Mouse (Mus musculus) kidney, embryonic 14.5 days (tissue): ENCODE results near the gene Rgs7bp. TPM values are rescaled to one million over a fixed set of nuclear protein-coding genes. Genes with fewer than 3 reads are reported as not detected.

Experiments
- ATAC-seq: fragments of 200-750 bp; cut with Nextera tagmentation; 2 replicates; pipeline ENCODE4 v1.8.0; 2017; ENCODE audit warnings: moderate number of reproducible peaks, mild to moderate bottlenecking, moderate TSS enrichment, moderate library complexity; ENCODE audit not compliant: low FRiP score, low TSS enrichment
- H3K27ac ChIP-seq: fragments of 300-500 bp; sonication (generic); 2 replicates; pipeline ENCODE4 v1.5.1; 2014; ENCODE audit warnings: low read depth, mild to moderate bottlenecking, low read length, moderate library complexity, mixed read lengths
- H3K27me3 ChIP-seq: fragments of 300-500 bp; sonication (generic); 2 replicates; pipeline ENCODE4 v1.6.1; 2014; ENCODE audit warnings: mild to moderate bottlenecking, low read length; ENCODE audit not compliant: control insufficient read depth, insufficient read depth
- H3K36me3 ChIP-seq: fragments of 300-500 bp; sonication (generic); 2 replicates; pipeline ENCODE4 v1.6.1; 2014; ENCODE audit warnings: low read length, mixed read lengths; ENCODE audit not compliant: control insufficient read depth, insufficient read depth
- H3K4me1 ChIP-seq: fragments of 300-500 bp; sonication (generic); 2 replicates; pipeline ENCODE4 v1.6.1; 2014; ENCODE audit warnings: low read length, mixed read lengths; ENCODE audit not compliant: control insufficient read depth, insufficient read depth
- H3K4me2 ChIP-seq: fragments of 300-500 bp; sonication (generic); replicated peaks from 2 replicates; pipeline ENCODE4 v1.6.1; 2014; ENCODE audit warnings: low read depth, mild to moderate bottlenecking, low read length
- H3K4me3 ChIP-seq: fragments of 300-500 bp; sonication (generic); 2 replicates; pipeline ENCODE4 v1.5.1; 2014; ENCODE audit warnings: mild to moderate bottlenecking, low read length
- H3K9ac ChIP-seq: fragments of 300-500 bp; sonication (generic); 2 replicates; pipeline ENCODE4 v1.6.1; 2014; ENCODE audit warnings: low read depth, mild to moderate bottlenecking, low read length, moderate library complexity
- H3K9me3 ChIP-seq: fragments of 300-500 bp; sonication (generic); 2 replicates; pipeline ENCODE4 v1.6.1; 2016; ENCODE audit warnings: low read length; ENCODE audit not compliant: control insufficient read depth
- WGBS: fragments of 180-500 bp; shearing (Covaris S2); extraction: QIAGEN DNeasy Blood & Tissue Kit; methylation state at CpG from one replicate; pipeline ENCODE4 v1.1.7; 2014; 5-methylcytosine and 5-hydroxymethylcytosine counted together
- polyA plus RNA-seq: library from polyadenylated mRNA; unstranded; fragments of >200 nt; fragmentation: Nextera tagmentation; extraction: Ambion mirVana; gene quantifications from 2 replicates; pipeline ENCODE4 v1.2.1, GENCODE M21; 2014

Rgs7bp gene
- polyA plus RNA-seq, 1 experiment from 2014 or later: 1.9 TPM

DNA sequence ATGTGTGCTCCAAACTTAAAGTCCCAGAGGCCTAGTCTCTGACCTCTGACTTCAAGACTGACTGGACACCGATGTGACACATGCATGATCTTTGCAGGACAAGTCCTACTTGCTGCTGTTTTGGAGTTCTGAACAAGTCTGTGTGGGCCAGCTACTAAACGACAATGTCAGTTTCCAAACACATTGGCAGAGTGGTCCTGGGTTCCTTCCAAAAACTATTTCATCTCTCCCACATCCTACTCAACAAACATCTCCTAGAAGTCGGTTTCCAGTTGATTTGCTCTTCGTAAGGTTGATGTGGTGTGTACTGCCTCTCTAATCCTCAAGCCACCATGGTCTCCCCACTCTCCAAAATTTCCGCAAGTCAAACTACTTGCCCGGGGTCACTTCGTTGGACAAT, 92.6 kb downstream of the Rgs7bp start:
- Histone ChIP-seq H3K27me3 (no peaks in the 10 kb centered on the region), H3K27ac (no peak overlapping the region), H3K9me3 (no peaks in the 10 kb centered on the region), H3K36me3 (no peaks in the 10 kb centered on the region), H3K4me3 (no peak overlapping the region), H3K4me2 (no peak overlapping the region), H3K4me1 (no peaks in the 10 kb centered on the region), H3K9ac (no peak overlapping the region)
- WGBS: 83% methylated on average over 7 of the region's 7 CpGs
- ATAC-seq: no peak

DNA sequence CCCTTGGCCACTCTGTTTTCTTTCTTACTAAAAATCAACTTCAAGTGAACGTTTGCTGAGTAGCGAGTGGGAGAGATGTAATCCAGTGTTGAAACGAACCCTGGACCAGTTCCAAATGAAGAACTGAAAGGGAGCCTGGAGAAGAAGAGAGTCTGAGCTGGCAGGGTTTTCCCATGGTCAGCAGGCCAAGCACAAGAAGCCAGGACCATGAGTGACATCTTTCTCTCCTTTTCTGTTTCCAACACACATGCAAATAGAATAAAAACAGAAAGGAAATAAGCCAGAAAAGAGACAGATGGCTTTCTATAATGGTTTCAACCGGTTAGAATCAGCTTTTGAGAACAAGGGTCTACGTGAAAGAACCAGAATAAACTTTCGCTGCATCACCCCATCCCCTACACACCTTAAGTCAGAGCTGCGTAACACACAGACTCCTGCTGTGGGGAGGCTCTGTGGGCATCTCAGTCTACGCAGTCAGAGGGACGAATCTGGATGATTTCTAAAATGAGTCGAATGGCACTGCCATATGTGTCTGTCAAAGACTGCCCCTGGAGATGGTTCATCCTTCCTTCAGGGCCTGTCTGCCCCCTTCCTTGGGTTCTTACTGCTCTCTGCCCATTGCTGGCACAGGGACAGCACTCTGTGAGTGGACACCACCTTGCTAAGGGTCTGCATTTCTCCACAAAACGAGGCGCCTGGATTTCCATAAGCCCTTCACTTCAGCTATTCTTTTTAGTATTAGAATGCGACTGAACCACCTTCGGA, 93.6 kb downstream of the Rgs7bp start:
- WGBS: 86% methylated on average over 14 of the region's 14 CpGs
- H3K4me2 ChIP-seq: no peak overlapping the region
- no peaks in the 10 kb centered on the region for H3K4me1 ChIP-seq
- no peak overlapping the region for H3K27ac ChIP-seq
- no peaks in the 10 kb centered on the region for H3K36me3 ChIP-seq
- H3K27me3 ChIP-seq: no peaks in the 10 kb centered on the region
- H3K9me3 ChIP-seq: no peaks in the 10 kb centered on the region
- ATAC-seq: no peak
- H3K4me3 ChIP-seq: no peak overlapping the region
- H3K9ac ChIP-seq: no peak overlapping the region

DNA sequence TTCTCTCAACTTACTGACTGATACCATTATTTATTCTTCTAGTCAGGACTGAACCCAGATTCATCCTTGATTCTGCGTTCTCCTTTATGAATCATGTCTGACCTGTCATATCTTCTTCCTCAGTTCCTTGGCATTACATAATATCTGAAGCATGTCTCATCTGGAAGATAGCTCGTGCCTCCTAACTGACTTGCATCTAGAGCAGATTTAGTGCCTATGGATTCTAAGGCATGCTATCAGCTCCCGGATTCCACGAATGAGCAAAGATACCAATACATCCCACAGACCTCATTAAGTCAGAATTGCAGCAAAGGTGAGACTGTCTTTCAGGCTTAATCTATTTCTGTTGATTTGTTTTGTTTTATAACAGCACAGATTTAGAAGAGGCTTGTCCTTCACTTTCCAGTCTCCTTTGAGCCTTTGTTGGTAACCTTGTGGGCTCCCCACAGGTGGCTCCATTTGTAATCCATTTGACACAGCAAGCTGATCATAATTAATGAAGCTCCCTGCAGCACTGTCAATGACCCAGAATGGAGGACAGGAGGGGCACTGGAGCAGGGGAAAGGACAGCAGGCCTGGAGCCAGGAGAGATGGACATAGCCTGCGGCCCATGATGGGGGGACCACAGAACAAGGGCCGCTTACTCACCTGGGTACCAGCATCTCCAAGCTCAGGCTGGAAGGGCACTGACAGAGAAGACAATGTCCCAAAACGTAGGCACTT, 94.4 kb downstream of the Rgs7bp start:
- WGBS: 84% methylated on average over 7 of the region's 7 CpGs
- ATAC-seq: no peak

GRCm38 (mm10) chr13:104959733-104960132, 95.0 kb downstream of the Rgs7bp start:
- Histone ChIP-seq H3K27me3 (no peaks in the 10 kb centered on the region), H3K4me1 (no peaks in the 10 kb centered on the region)
- 86% methylated on average over 4 of the region's 4 CpGs for WGBS

More for the DNA sequence above, 94.4 kb downstream of the Rgs7bp start:
- Histone ChIP-seq H3K27ac (no peak overlapping the region), H3K4me2 (no peak overlapping the region), H3K9ac (no peak overlapping the region), H3K9me3 (no peaks in the 10 kb centered on the region), H3K36me3 (no peaks in the 10 kb centered on the region), H3K4me1 (no peaks in the 10 kb centered on the region), H3K4me3 (no peak overlapping the region), H3K27me3 (no peaks in the 10 kb centered on the region)

GRCm38 (mm10) chr13:104947958-104948357, 106.8 kb downstream of the Rgs7bp start:
- no peaks in the 10 kb centered on the region for H3K36me3 ChIP-seq
- no peaks in the 10 kb centered on the region for H3K27me3 ChIP-seq
- no peaks in the 10 kb centered on the region for H3K4me1 ChIP-seq
- peak overlapping the region; percentile 7; the same call in 1 of the 2 replicates for H3K4me3 ChIP-seq
- no peaks in the 10 kb centered on the region for H3K9me3 ChIP-seq
- no peak overlapping the region for H3K27ac ChIP-seq
- peak; percentile 82 for ATAC-seq
- H3K9ac ChIP-seq: no peak overlapping the region
- H3K4me2 ChIP-seq: peak overlapping the region; percentile 19; the same call in 1 of the 2 replicates
- WGBS: 0% methylated on average over 7 of the region's 7 CpGs

More at GRCm38 (mm10) chr13:104959733-104960132, 95.0 kb downstream of the Rgs7bp start:
- Histone ChIP-seq H3K36me3 (no peaks in the 10 kb centered on the region), H3K9ac (no peak overlapping the region), H3K4me2 (no peak overlapping the region), H3K27ac (no peak overlapping the region), H3K9me3 (no peaks in the 10 kb centered on the region), H3K4me3 (no peak overlapping the region)
- ATAC-seq: no peak

- WGBS: 93% methylated on average over 8 of the region's 8 CpGs
- Histone ChIP-seq H3K4me2 (no peak overlapping the region), H3K27me3 (no peaks in the 10 kb centered on the region), H3K36me3 (no peaks in the 10 kb centered on the region), H3K27ac (no peak overlapping the region), H3K4me1 (no peaks in the 10 kb centered on the region), H3K4me3 (no peak overlapping the region), H3K9ac (no peak overlapping the region), H3K9me3 (no peaks in the 10 kb centered on the region)
- ATAC-seq: no peak
These were observed 114.2 kb downstream of the Rgs7bp start for GRCm38 (mm10) chr13:104940483-104940882.

DNA sequence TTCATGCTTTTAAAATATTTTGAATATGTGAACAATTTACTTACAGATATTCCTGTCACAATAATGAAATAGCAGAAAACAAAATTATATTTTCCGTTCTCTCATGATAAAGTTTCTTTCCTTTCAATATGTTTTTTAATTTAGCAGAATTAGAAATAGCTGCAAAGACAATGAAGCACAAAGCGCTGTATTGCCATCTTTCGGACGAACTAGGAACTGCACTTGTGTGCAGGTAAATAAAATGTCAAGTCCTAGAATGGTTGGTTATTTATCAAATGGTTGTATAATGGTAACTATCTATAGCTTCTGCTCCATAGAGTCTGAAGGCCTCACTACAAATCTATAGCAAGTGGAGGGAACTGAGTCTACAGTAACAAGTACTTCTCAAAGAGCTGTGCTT, 114.9 kb downstream of the Rgs7bp start:
- no peak overlapping the region for H3K27ac ChIP-seq
- H3K4me2 ChIP-seq: no peak overlapping the region
- no peak for ATAC-seq
- no peaks in the 10 kb centered on the region for H3K9me3 ChIP-seq
- WGBS: 7% methylated on average over 4 of the region's 4 CpGs
- H3K27me3 ChIP-seq: no peaks in the 10 kb centered on the region
- H3K4me3 ChIP-seq: no peak overlapping the region
- H3K9ac ChIP-seq: no peak overlapping the region
- H3K4me1 ChIP-seq: no peaks in the 10 kb centered on the region
- no peaks in the 10 kb centered on the region for H3K36me3 ChIP-seq

GRCm38 (mm10) chr13:104938966-104939593, 115.7 kb downstream of the Rgs7bp start:
- Histone ChIP-seq H3K27ac (no peak overlapping the region), H3K36me3 (no peaks in the 10 kb centered on the region), H3K4me3 (no peak overlapping the region), H3K9me3 (no peaks in the 10 kb centered on the region), H3K27me3 (no peaks in the 10 kb centered on the region), H3K4me2 (no peak overlapping the region), H3K9ac (no peak overlapping the region), H3K4me1 (no peaks in the 10 kb centered on the region)
- WGBS: 67% methylated on average over 13 of the region's 13 CpGs
- peak; percentile 71 for ATAC-seq

- peak overlapping the region; percentile 28; the same call in 1 of the 2 replicates for H3K9ac ChIP-seq
- no peak overlapping the region for H3K27ac ChIP-seq
- peak overlapping the region; percentile 26 for H3K4me3 ChIP-seq
- no peaks in the 10 kb centered on the region for H3K9me3 ChIP-seq
- H3K4me1 ChIP-seq: no peaks in the 10 kb centered on the region
- no peaks in the 10 kb centered on the region for H3K36me3 ChIP-seq
- no peaks in the 10 kb centered on the region for H3K27me3 ChIP-seq
- WGBS: 3% methylated on average over 5 of the region's 6 CpGs
- ATAC-seq: peak; percentile 20; the same call in 1 of the 2 replicates
- peak overlapping the region; percentile 48 for H3K4me2 ChIP-seq
These were observed 117.0 kb downstream of the Rgs7bp start for GRCm38 (mm10) chr13:104937759-104938158.
